Mouse (Mus musculus) hindbrain, embryonic 10.5 days (tissue): ENCODE measurements around the gene Mob1b. TPM values are rescaled to one million over a fixed set of nuclear protein-coding genes. Genes with fewer than 3 reads are reported as not detected.
"Not testable (repeated sequence)": the region's sequence is repeated elsewhere in the genome, so short reads cannot be mapped to it uniquely, and the experiment has no call there.

ENCODE experiments used
- DNase-seq: peaks from one replicate; pipeline ENCODE4 v3.0.0-alpha.2; 2017; ENCODE audit warnings: low spot score
- H3K27ac ChIP-seq: fragments of 300-500 bp; sonication (generic); 2 replicates; pipeline ENCODE4 v1.5.1; 2016; ENCODE audit warnings: mild to moderate bottlenecking, moderate library complexity
- H3K27me3 ChIP-seq: fragments of 300-500 bp; sonication (generic); 2 replicates; pipeline ENCODE4 v1.6.1; 2016; ENCODE audit warnings: mild to moderate bottlenecking; ENCODE audit not compliant: poor library complexity, insufficient read depth, severe bottlenecking
- H3K36me3 ChIP-seq: fragments of 300-500 bp; sonication (generic); 2 replicates; pipeline ENCODE4 v1.6.1; 2016; ENCODE audit warnings: mild to moderate bottlenecking, moderate library complexity
- H3K4me1 ChIP-seq: fragments of 300-500 bp; sonication (generic); replicated peaks from 2 replicates; pipeline ENCODE4 v1.6.1; 2016; ENCODE audit warnings: mild to moderate bottlenecking
- H3K4me3 ChIP-seq: fragments of 300-500 bp; sonication (generic); 2 replicates; pipeline ENCODE4 v1.5.1; 2016; ENCODE audit warnings: mild to moderate bottlenecking, moderate library complexity
- H3K9me3 ChIP-seq: fragments of 300-500 bp; sonication (generic); 2 replicates; pipeline ENCODE4 v1.6.1; 2016; ENCODE audit warnings: mild to moderate bottlenecking, moderate library complexity
- WGBS: fragments of 180-500 bp; shearing (Covaris S2); methylation state at CpG from one replicate; pipeline ENCODE4 v1.1.7; 2016; 5-methylcytosine and 5-hydroxymethylcytosine counted together
- polyA plus RNA-seq: library from polyadenylated mRNA; unstranded; fragments of >200 nt; fragmentation: Nextera tagmentation; extraction: Ambion mirVana; gene quantifications from 2 replicates; pipeline ENCODE4 v1.2.1, GENCODE M21; 2016

Mob1b gene
- polyA plus RNA-seq, 1 experiment from 2014 or later, result 10.8 TPM

GRCm38 (mm10) chr5:88712328-88712727, 8.3 kb upstream of the Mob1b start:
- WGBS, result 79% methylated on average over 6 of the region's 6 CpGs

DNA sequence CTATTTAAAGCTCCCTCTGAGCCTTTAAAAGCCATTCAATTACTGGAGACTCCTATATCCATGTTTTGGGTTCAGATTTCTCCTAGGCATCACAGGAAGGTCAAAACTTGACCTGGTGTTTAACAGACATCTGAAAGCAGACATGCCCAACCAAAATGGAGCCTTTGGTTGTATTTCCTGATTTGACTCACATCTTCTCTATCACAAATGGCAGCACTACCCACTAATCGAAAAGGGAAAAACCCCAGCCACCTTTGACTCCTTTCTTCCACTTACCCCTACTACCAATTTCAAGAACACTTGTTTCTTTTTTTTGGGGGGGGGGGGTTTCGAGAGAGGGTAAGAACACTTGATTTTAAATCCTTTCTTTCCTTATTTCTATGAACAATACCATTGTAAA, 3.7 kb upstream of the Mob1b start:
- Histone ChIP-seq H3K36me3 (no peaks in the 10 kb centered on the region), H3K27me3 (no peaks in the 10 kb centered on the region), H3K4me3 (no peak overlapping the region), H3K27ac (no peak overlapping the region), H3K9me3 (no peaks in the 10 kb centered on the region), H3K4me1 (peaks cover 14% of the 10 kb centered on the region)
- 81% methylated on average over 2 of the region's 2 CpGs for WGBS
- DNase-seq, result no peak

More at GRCm38 (mm10) chr5:88712328-88712727, 8.3 kb upstream of the Mob1b start:
- H3K27ac ChIP-seq, result no peak overlapping the region
- no peak for DNase-seq
- no peaks in the 10 kb centered on the region for H3K27me3 ChIP-seq
- peaks cover 17% of the 10 kb centered on the region for H3K4me1 ChIP-seq
- H3K4me3 ChIP-seq, result no peak overlapping the region
- no peaks in the 10 kb centered on the region for H3K9me3 ChIP-seq
- no peaks in the 10 kb centered on the region for H3K36me3 ChIP-seq

- Histone ChIP-seq H3K27ac (peak overlapping the region; percentile 96), H3K36me3 (peaks cover 7% of the 10 kb centered on the region; the same call in 1 of the 2 replicates), H3K4me3 (peak overlapping the region; percentile 77), H3K9me3 (no peaks in the 10 kb centered on the region), H3K27me3 (no peaks in the 10 kb centered on the region), H3K4me1 (peaks cover 23% of the 10 kb centered on the region)
- no peak for DNase-seq
- WGBS, result under 1% methylated on average over 38 of the region's 38 CpGs
Observed at GRCm38 (mm10) chr5:88721003-88721475, 384 bp downstream of the Mob1b start.

GRCm38 (mm10) chr5:88721565-88722212, 1.0 kb downstream of the Mob1b start:
- no peaks in the 10 kb centered on the region for H3K27me3 ChIP-seq
- H3K4me3 ChIP-seq, result peak overlapping the region; percentile 77
- H3K27ac ChIP-seq, result peak overlapping the region; percentile 96
- WGBS, result 5% methylated on average over 31 of the region's 31 CpGs
- no peaks in the 10 kb centered on the region for H3K9me3 ChIP-seq
- peak; percentile 51 for DNase-seq
- peaks cover 8% of the 10 kb centered on the region; the same call in 1 of the 2 replicates for H3K36me3 ChIP-seq
- H3K4me1 ChIP-seq, result peaks cover 23% of the 10 kb centered on the region

DNA sequence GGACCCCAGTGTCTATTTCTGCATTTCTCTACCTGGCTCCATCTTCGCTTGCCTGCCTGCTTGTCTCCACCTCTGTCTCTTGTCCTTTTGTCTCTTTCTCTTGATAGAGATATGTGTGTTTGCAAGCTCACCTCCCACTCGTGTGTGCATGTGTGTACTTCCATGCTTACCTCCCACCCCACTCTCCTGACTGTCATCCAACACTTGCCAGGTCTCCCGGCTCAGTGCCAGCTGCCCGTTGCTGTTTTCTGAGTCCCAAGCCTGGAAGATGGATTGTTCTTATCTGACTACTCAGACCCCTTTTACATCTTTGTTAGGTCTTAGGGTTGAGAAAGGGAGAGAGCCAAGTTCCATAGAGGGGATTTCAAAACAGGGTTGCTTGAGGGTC, 1.6 kb downstream of the Mob1b start:
- 57% methylated on average over 4 of the region's 4 CpGs for WGBS
- Histone ChIP-seq H3K4me3 (peak overlapping the region; percentile 77), H3K4me1 (peaks cover 23% of the 10 kb centered on the region), H3K27me3 (no peaks in the 10 kb centered on the region), H3K36me3 (peaks cover 8% of the 10 kb centered on the region; the same call in 1 of the 2 replicates), H3K9me3 (no peaks in the 10 kb centered on the region), H3K27ac (peak overlapping the region; percentile 96)
- no peak for DNase-seq

- 82% methylated on average over 3 of the region's 3 CpGs for WGBS
Observed at GRCm38 (mm10) chr5:88724030-88724429, 3.4 kb downstream of the Mob1b start.

GRCm38 (mm10) chr5:88727593-88728144, 7.0 kb downstream of the Mob1b start:
- peaks cover 3% of the 10 kb centered on the region for H3K4me1 ChIP-seq
- no peak overlapping the region for H3K4me3 ChIP-seq
- WGBS, result 85% methylated on average over 3 of the region's 3 CpGs
- no peaks in the 10 kb centered on the region for H3K9me3 ChIP-seq
- no peaks in the 10 kb centered on the region for H3K27me3 ChIP-seq
- DNase-seq, result no peak
- H3K27ac ChIP-seq, result no peak overlapping the region
- H3K36me3 ChIP-seq, result peaks cover 14% of the 10 kb centered on the region; the same call in 1 of the 2 replicates

More at GRCm38 (mm10) chr5:88724030-88724429, 3.4 kb downstream of the Mob1b start:
- no peak overlapping the region for H3K27ac ChIP-seq
- H3K4me3 ChIP-seq, result no peak overlapping the region
- peaks cover 23% of the 10 kb centered on the region for H3K4me1 ChIP-seq
- H3K36me3 ChIP-seq, result peaks cover 8% of the 10 kb centered on the region; the same call in 1 of the 2 replicates
- H3K9me3 ChIP-seq, result no peaks in the 10 kb centered on the region
- H3K27me3 ChIP-seq, result no peaks in the 10 kb centered on the region
- no peak for DNase-seq

- Histone ChIP-seq H3K9me3 (no peaks in the 10 kb centered on the region), H3K27me3 (no peaks in the 10 kb centered on the region), H3K4me1 (no peaks in the 10 kb centered on the region), H3K4me3 (no peak overlapping the region), H3K27ac (no peak overlapping the region), H3K36me3 (peaks cover 5% of the 10 kb centered on the region)
- WGBS, result 93% methylated on average over 2 of the region's 2 CpGs
- no peak for DNase-seq
Observed at GRCm38 (mm10) chr5:88734786-88735185, 14.1 kb downstream of the Mob1b start.

GRCm38 (mm10) chr5:88741065-88741464, 20.4 kb downstream of the Mob1b start:
- not testable (repeated sequence) for H3K4me1 ChIP-seq, H3K9me3 ChIP-seq, DNase-seq, H3K27me3 ChIP-seq, H3K27ac ChIP-seq, H3K4me3 ChIP-seq
- WGBS, result 96% methylated on average over 1 of the region's 1 CpGs
- H3K36me3 ChIP-seq, result peaks cover 43% of the 10 kb centered on the region

DNA sequence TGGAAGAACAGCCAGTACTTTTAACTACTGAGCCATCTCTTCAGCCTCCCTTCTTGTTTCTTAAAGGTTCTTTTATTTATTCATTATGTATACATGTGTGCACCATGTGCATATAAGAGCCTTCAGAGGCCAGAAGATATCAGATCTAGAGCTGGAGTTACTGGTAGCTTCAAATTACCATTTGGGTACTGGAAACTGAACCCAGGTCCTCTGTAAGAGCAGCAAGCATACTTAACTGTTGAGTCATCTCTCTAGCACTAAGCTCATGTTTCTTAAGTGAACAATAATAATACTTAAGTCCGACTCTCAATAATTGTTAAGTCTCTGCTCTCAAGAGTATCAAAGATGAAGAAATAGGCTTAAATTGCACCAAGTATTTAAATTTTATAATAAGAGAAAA, 27.1 kb downstream of the Mob1b start:
- no peak overlapping the region for H3K27ac ChIP-seq
- no peaks in the 10 kb centered on the region for H3K4me1 ChIP-seq
- no peaks in the 10 kb centered on the region for H3K27me3 ChIP-seq
- 87% methylated on average over 1 of the region's 1 CpGs for WGBS
- DNase-seq, result no peak
- no peak overlapping the region for H3K4me3 ChIP-seq
- H3K9me3 ChIP-seq, result no peaks in the 10 kb centered on the region
- H3K36me3 ChIP-seq, result peaks cover 42% of the 10 kb centered on the region

DNA sequence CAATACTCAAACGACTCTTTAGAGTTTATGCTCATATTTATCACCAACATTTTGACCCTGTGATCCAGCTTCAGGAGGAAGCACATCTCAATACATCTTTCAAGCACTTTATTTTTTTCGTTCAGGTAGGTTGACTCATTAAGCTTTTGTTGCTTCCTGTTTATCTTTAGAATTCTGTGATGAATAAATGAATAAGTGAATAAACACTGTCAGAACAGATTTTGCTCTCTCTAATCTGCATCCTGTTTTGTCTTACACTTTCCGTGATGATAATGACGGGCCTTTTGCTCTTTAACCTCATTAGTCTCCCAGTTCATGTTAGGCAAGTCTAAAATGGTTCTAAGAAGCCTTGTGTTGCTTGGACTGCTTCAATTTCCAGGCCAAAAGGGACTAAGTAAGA, 32.5 kb downstream of the Mob1b start:
- no peaks in the 10 kb centered on the region for H3K9me3 ChIP-seq
- 93% methylated on average over 4 of the region's 4 CpGs for WGBS
- no peaks in the 10 kb centered on the region for H3K27me3 ChIP-seq
- DNase-seq, result no peak
- H3K36me3 ChIP-seq, result peaks cover 58% of the 10 kb centered on the region
- no peaks in the 10 kb centered on the region for H3K4me1 ChIP-seq
- no peak overlapping the region for H3K27ac ChIP-seq
- H3K4me3 ChIP-seq, result no peak overlapping the region

DNA sequence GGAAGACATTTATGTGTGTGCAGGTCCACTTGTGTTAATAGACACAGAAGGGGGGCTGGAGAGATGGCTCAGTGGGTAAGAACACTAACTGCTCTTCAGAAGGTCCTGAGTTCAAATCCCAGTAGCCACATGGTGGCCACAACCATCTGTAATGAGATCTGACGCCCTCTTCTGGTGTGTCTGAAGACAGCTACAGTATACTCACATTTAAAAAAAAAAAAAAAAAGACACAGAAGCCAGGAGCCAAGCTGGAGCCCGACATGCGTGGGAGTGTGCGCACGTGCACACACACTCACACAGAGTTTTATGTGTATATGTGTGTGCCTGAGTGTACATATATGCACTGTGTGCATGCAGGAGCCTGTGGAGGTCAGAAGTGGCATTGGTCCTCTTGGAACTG, 42.0 kb downstream of the Mob1b start:
- no peak for DNase-seq
- Histone ChIP-seq H3K4me3 (no peak overlapping the region), H3K36me3 (peaks cover 17% of the 10 kb centered on the region), H3K27ac (no peak overlapping the region), H3K9me3 (no peaks in the 10 kb centered on the region), H3K4me1 (peaks cover 21% of the 10 kb centered on the region), H3K27me3 (no peaks in the 10 kb centered on the region)
- WGBS, result 90% methylated on average over 5 of the region's 5 CpGs

GRCm38 (mm10) chr5:88764430-88764986, 43.9 kb downstream of the Mob1b start:
- Histone ChIP-seq H3K4me1 (peaks cover 24% of the 10 kb centered on the region), H3K4me3 (peak overlapping the region; percentile 79), H3K36me3 (peaks cover 26% of the 10 kb centered on the region), H3K27me3 (no peaks in the 10 kb centered on the region), H3K27ac (peak overlapping the region; percentile 96), H3K9me3 (no peaks in the 10 kb centered on the region)
- DNase-seq, result no peak
- WGBS, result under 1% methylated on average over 23 of the region's 23 CpGs
